In genomic region chr6:91807169-91807568, GRCm38 (mm10) we compare ENCODE assay signal across 8 mouse cellular contexts. TPM values are rescaled to one million over a fixed set of nuclear protein-coding genes. Genes with fewer than 3 reads are reported as not detected.
DNase-seq lines count a peak whose midpoint lies in the region; ATAC-seq lines count a peak whose summit lies in the region.

No protein-coding gene starts in this region.

- no peak overlapping the region for H3K27ac ChIP-seq in embryonic facial prominence, embryonic 12.5 days
- H3K27ac ChIP-seq in liver, embryonic 12.5 days: no peak overlapping the region
- H3K27ac ChIP-seq in stomach, embryonic 16.5 days (ENCODE audit: low read length): no peak overlapping the region

- H3K36me3 ChIP-seq in embryonic facial prominence, embryonic 12.5 days: no peaks in the 10 kb centered on the region
- H3K36me3 ChIP-seq in liver, embryonic 12.5 days: no peaks in the 10 kb centered on the region
- H3K36me3 ChIP-seq in stomach, embryonic 16.5 days (ENCODE audit: control insufficient read depth, insufficient read depth, low read length): no peaks in the 10 kb centered on the region

- H3K4me3 ChIP-seq in embryonic facial prominence, embryonic 12.5 days: peak overlapping the region; percentile 25
- no peak overlapping the region for H3K4me3 ChIP-seq in liver, embryonic 12.5 days
- peak overlapping the region; percentile 16 for H3K4me3 ChIP-seq in stomach, embryonic 16.5 days (replicated peaks; ENCODE audit: low read length)

- peaks cover 47% of the 10 kb centered on the region for H3K27me3 ChIP-seq in embryonic facial prominence, embryonic 12.5 days
- peaks cover 70% of the 10 kb centered on the region for H3K27me3 ChIP-seq in liver, embryonic 12.5 days (replicated peaks)
- H3K27me3 ChIP-seq in stomach, embryonic 16.5 days (ENCODE audit: control insufficient read depth, insufficient read depth, low read length): peaks cover 22% of the 10 kb centered on the region

- WGBS in embryonic facial prominence, embryonic 12.5 days: 3% methylated on average over 23 of the region's 23 CpGs
- WGBS in liver, embryonic 12.5 days (ENCODE audit: insufficient replicate concordance): 5% methylated on average over 23 of the region's 23 CpGs
- WGBS in stomach, embryonic 16.5 days: 3% methylated on average over 23 of the region's 23 CpGs

- no peak for ATAC-seq in embryonic facial prominence, embryonic 12.5 days (ENCODE audit: insufficient number of reproducible peaks, insufficient read depth, low FRiP score, low TSS enrichment)
- no peak for ATAC-seq in liver, embryonic 12.5 days
- ATAC-seq in stomach, embryonic 16.5 days (ENCODE audit: insufficient read depth, low FRiP score): no peak

- DNase-seq in left cerebral cortex, adult 11 months (ENCODE audit: low spot score): peak; percentile 22
- DNase-seq in left cerebral cortex, postnatal 4 days: no peak
- DNase-seq in heart, postnatal 4 days: peak; percentile 55
- no peak for DNase-seq in thymus, postnatal 36 days
- DNase-seq in urinary bladder, postnatal 10 days (ENCODE audit: low spot score): no peak

- H3K4me2 ChIP-seq in embryonic facial prominence, embryonic 12.5 days (replicated peaks): peak overlapping the region; percentile 54
- peak overlapping the region; percentile 20 for H3K4me2 ChIP-seq in liver, embryonic 12.5 days
- H3K4me2 ChIP-seq in stomach, embryonic 16.5 days (ENCODE audit: low read depth, low read length): peak overlapping the region; percentile 43

- peaks cover 10% of the 10 kb centered on the region; the same call in 1 of the 2 replicates for H3K4me1 ChIP-seq in embryonic facial prominence, embryonic 12.5 days
- no peaks in the 10 kb centered on the region for H3K4me1 ChIP-seq in liver, embryonic 12.5 days
- peaks cover 12% of the 10 kb centered on the region; the same call in 1 of the 2 replicates for H3K4me1 ChIP-seq in stomach, embryonic 16.5 days (ENCODE audit: control insufficient read depth, insufficient read depth, low read length)

- H3K9ac ChIP-seq in embryonic facial prominence, embryonic 12.5 days: peak overlapping the region; percentile 37
- no peak overlapping the region for H3K9ac ChIP-seq in liver, embryonic 12.5 days
- peak overlapping the region; percentile 13; the same call in 1 of the 2 replicates for H3K9ac ChIP-seq in stomach, embryonic 16.5 days (ENCODE audit: low read length)

- H3K9me3 ChIP-seq in embryonic facial prominence, embryonic 12.5 days: no peaks in the 10 kb centered on the region
- no peaks in the 10 kb centered on the region for H3K9me3 ChIP-seq in liver, embryonic 12.5 days (replicated peaks)
- H3K9me3 ChIP-seq in stomach, embryonic 16.5 days (replicated peaks; ENCODE audit: control insufficient read depth, low read length): no peaks in the 10 kb centered on the region

- intact Hi-C loops in left cerebral cortex, postnatal 4 days (cut with DNase I): no loop called here

RNA-seq across cellular contexts. Expression of gene Grip2, which starts 19.9 kb away (rescaled TPM):
- 10 to 100 TPM; 45.4 to 47.0 TPM for total RNA-seq in left cerebral cortex, postnatal 4 days (2021)
- polyA plus RNA-seq in embryonic facial prominence, embryonic 12.5 days (2016; fragmentation: Nextera tagmentation; extraction: Ambion mirVana): 0.87 and 1.0 TPM in 2 replicates
- total RNA-seq in heart, postnatal 4 days (2021): 10 to 100 TPM; 18.8 to 19.6 TPM
- polyA plus RNA-seq in liver, embryonic 12.5 days (2016; fragmentation: Nextera tagmentation; extraction: Ambion mirVana): 0.04 and 0.05 TPM in 2 replicates
- polyA plus RNA-seq in stomach, embryonic 16.5 days (2015; fragmentation: Nextera tagmentation; extraction: Ambion mirVana): 0.35 and 1.0 TPM in 2 replicates

Comparison
In these comparisons a context has a peak if more than half of its experiments do, and no peak if none do; other contexts are left out.
1. DNase-seq: peak in left cerebral cortex, adult 11 months (single experiment) and heart, postnatal 4 days (single experiment); none in left cerebral cortex, postnatal 4 days (single experiment), thymus, postnatal 36 days (0 of 2) and urinary bladder, postnatal 10 days (single experiment).
2. Peak in every context shown above with its lines, with median percentiles within 50 percentile points of each other: H3K4me2 ChIP-seq.